Mouse (Mus musculus): ENCODE results near the gene Samd4b.
"Not testable (repeated sequence)": the region's sequence is repeated elsewhere in the genome, so short reads cannot be mapped to it uniquely, and the experiment has no call there.

Gene Samd4b

DNA sequence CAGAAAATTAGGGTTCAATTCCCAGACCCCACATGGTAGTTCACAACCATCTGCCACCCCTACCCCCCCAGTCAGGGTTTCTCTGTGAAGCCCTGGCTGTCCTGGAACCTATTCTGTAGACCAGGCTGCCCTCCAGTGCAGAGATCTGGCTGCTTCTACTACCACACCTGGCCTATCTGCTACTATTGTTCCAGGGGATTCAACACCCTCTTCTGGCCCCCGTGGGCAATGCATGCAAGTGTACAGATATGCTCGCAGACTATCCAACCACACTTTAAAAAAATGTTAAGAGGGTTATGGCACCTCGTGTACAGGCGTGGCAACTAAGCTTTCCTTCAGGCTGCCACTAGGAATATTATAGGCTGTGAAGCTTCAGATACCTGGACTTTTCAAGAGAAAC lies 185.1 kb downstream of the Samd4b start:
- in situ Hi-C loops (cut with MboI; ENCODE audit: low sequenced_read_pairs), result no loop called here

DNA sequence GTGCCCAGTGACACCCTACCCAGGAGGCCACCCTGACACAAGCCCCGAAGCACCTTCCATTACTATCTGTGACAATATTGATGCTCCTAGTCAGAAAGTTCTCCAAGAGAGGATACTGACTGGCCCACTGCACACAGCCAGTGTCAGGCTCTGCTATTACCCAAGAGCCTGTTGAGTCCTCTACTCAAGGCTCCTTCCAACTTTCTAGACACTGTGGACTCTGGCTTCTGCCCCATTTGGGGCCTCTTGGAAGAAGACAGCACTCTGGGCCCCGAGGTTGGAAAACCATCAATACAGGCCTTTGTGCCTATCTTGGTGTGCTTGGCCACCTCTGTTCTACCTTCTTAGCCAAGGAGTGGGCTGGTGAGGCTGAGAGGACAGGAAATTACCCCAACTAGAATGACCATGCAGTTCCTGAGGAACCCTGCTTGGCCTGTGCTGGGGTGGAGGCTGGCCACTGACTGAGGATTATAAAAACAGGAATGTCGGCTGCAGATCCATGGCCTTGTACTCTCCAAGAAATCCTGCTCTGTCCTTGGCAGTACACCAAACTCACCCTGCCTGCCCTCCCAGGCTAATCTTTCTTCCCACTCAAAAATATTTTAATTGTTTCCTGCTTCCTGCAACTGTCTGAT lies 187.0 kb downstream of the Samd4b start:
- in situ Hi-C loops (cut with MboI; ENCODE audit: low sequenced_read_pairs), result no loop called here

DNA sequence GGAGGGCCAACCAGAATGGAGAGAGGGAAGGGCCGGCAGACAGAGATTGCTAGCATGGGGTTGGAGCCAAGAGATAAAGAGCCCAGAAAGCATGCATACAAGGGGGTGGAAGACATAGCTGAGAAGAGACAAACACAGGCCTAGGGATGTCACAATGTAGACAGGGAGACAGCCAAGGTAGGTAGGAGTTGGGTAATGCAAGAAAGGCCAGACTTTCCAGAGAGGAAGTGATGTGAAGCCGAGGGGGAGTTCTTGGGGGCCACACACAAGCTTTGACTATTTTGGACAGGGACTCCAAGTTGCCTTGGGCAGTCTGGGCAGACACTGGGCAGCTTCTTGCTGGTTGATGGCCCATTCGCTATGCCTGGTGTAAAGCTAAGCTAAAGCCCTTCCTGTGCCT lies 196.0 kb downstream of the Samd4b start:
- in situ Hi-C loops (cut with MboI; ENCODE audit: low sequenced_read_pairs), result no loop called here

DNA sequence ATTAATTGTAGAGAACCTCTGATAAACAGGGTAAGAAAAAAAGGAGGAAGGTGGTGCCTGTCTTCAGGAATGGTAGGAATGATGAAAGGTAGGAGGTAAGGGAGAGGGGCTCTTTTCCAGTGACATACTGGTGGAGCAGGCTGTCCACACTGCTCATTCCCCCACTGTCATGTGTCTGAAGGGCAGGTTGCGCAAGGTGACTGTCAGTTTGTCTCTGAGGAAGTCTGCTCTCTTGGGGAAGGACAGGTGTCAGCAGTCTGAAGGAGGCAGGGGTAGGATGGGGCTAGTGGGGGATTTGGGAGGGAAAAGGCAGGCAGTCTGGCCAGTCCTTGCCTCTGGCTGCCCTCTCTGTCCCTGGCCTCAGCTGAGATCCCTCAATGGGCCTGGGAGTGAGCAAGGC lies 196.9 kb downstream of the Samd4b start:
- in situ Hi-C loops (cut with MboI; ENCODE audit: low sequenced_read_pairs), result no loop called here

DNA sequence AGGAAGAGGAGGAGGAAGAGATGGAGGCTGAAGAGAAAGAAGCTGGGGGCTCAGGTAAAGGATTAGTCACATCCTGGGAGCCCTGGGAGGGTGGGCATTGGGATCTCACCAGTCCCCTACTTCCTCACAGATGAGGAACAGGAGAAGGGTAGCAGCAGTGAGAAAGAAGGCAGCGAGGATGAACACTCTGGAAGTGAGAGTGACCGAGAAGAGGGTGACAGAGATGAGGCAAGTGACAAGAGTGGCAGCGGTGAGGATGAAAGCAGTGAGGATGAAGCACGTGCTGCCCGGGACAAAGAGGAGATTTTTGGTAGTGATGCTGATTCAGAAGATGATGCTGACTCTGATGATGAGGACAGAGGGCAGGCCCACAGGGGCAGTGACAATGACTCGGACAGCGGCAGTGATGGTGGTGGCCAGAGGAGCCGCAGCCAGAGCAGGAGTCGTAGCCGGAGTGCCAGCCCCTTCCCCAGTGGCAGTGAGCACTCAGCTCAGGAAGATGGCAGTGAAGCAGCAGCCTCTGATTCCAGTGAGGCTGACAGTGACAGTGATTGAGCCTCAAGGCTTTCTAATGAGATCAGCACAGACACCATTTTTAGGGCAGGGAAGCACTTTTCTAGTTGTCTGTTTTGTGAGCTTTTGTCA lies 199.1 kb downstream of the Samd4b start:
- in situ Hi-C loops (cut with MboI; ENCODE audit: low sequenced_read_pairs), result no loop called here

DNA sequence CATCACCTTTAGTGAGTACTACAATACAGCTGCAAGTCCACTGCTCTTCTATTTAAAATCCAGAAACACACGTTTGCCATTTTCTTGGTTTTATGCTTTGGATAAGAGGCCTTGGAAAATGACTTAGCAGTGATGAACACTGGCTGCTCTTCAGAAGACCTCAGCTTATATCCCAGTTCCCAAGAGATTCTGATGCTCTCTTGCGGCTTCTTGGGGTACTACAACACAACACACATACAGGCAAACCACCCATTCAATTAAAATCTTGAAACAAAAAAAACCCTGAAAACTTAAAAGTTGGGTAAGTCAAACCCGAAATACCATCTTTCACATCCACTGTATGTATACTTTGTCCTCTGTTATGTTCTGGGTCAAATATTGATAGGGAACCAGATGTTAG lies 199.9 kb downstream of the Samd4b start:
- in situ Hi-C loops (cut with MboI; ENCODE audit: low sequenced_read_pairs), result no loop called here

DNA sequence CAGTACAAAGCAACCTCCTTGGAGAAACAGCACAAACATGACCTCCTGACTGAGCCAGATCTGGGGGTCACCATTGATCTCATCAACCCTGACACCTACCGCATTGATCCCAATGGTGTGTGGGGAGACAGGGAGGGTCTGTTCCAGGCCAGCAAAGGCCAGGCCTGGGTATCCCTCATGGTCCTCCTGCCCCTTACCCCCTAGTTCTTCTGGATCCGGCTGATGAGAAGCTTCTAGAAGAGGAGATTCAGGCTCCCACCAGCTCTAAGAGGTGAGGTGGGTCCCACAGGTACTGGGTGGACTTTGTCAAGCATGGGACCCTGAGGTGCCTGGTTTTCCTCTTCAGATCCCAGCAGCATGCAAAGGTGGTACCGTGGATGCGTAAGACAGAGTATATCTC lies 202.5 kb downstream of the Samd4b start:
- in situ Hi-C loops (cut with MboI; ENCODE audit: low sequenced_read_pairs), result no loop called here

DNA sequence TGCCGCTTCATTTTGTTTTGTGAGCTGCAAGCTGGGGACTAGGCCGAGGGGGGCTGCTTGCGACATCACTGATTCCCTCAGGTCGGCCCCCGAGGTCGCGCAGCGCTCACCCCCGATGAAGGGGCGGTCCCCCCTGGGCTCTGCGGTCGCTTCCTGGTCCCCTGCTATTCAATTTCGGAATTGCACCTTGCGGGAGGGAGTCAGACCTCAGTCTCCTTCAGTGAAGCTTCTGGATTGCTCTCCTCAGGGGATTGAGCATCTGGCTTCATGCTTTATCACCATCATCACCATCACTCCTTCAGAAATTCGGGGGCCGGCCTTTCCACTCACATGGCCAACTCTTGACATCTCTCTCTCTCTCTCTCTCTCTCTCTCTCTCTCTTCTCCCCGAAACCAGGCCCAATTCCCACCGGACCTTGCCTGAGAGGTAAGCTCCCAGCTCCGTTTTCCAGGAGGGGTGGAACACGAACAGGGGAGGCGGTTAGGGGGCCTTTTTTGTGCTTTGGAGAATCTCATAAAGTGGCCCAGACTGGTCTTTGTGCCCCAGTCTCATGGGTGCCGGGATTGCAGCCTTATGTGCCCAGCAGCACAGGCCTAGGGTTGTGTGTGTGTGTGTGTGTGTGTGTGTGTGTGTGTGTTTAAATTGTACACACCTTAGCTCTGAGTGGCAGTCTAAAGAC lies 204.5 kb downstream of the Samd4b start:
- in situ Hi-C loops (cut with MboI; ENCODE audit: low sequenced_read_pairs), result no loop called here

DNA sequence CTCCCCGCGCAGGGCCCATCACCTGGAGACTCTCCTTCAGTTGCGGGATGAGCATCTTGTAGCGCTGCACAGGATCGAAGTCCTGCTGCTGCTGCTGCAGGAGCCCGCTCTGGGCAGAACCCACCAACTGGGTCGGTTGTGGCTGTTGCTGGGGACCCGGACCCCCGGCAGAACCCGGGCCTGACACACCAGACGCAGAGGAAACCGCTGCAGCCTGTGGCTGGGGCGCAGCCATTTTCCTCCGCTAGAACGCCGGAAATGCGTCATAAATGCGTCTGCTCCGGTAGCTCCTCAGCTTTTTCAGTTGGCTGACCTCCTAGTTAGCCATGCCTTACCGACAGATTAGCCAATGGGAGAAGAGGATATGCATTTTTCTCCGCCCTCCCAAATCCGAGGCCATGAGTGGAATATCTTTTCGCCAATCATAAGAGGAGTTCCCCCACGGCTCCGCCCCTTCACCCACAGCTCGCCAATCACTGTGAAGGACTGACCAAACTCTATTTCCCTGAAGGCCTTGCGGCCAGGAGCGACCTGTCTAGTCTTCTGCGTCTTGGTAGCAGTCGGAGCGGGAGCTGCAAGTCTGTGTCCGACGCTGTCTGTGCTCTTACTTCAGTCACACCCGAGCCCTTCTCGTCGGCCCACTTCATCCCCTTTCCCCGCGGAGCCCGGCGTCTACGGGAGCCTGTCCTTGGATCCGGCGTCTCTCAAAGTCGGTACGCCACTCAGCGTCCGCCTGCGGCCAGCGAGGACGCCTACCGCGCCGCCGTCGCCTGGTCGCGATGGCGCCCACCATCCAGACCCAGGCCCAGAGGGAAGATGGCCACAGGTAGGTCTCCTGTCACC lies 205.3 kb downstream of the Samd4b start, which contains the start of the genes Med29 and Paf1:
Gene Med29 (minus strand): TSS at position 280 of the 843 bp plus-strand sequence.
Gene Paf1 (plus strand): TSS at position 523 of the 843 bp plus-strand sequence.
- in situ Hi-C loops (cut with MboI; ENCODE audit: low sequenced_read_pairs), result no loop called here

DNA sequence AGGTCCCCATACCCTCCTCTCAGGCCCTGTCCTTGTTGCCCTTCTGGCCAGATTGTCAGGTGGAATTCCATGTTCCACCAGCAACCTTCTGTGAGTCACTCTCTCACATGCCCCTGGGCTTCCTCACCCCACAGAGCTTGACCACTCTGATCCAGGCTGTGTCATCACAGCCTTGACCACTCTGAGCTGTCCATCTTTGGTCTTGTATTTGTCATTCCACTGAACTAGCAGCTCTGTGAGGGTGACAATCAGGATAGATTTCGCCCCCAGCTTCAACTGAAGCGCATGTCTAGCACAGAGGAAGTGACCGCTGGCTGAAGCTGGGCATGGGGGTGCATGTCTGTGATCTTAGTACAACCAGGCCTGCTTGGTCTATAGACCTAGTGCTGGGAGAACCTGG lies 207.6 kb downstream of the Samd4b start:
- in situ Hi-C loops (cut with MboI; ENCODE audit: low sequenced_read_pairs), result no loop called here

DNA sequence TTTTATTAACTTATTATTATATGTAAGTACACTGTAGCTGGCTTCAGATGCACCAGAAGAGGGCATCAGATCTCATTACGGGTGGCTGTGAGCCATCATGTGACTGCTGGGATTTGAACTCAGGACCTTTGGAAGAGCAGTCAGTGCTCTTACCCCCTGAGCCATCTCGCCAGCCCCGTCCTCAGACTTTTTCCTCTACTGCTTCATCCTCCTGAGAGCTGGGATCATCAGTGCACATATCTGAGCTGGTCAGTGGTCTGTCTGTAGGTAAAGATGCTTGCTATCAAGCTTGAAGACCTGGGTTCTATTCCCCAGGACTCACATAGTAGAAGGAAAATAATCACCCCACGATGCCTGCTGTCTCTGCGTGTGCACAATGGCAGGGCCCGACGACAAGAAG lies 210.6 kb downstream of the Samd4b start:
- in situ Hi-C loops (cut with MboI; ENCODE audit: low sequenced_read_pairs), result not testable (repeated sequence)

DNA sequence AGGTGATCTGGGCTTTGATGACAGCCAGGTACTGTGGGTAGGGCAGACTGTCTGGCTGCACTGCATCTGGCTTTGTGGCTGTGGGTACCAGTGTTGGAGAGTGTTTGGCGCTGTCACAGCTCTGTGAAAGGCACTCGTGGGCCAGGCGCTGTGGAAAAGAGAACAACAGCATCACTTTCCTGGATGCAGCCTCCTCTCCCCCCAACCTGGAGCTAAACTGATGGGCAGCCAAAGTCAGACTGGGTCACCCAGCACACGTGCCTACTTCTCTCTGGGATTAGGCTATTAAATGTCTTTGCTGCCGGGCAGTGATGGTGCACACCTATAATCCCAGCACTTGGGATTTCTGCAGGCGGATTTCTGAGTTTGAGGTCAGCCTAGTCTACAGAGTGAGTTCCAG lies 211.1 kb downstream of the Samd4b start:
- in situ Hi-C loops (cut with MboI; ENCODE audit: low sequenced_read_pairs), result not testable (repeated sequence)

DNA sequence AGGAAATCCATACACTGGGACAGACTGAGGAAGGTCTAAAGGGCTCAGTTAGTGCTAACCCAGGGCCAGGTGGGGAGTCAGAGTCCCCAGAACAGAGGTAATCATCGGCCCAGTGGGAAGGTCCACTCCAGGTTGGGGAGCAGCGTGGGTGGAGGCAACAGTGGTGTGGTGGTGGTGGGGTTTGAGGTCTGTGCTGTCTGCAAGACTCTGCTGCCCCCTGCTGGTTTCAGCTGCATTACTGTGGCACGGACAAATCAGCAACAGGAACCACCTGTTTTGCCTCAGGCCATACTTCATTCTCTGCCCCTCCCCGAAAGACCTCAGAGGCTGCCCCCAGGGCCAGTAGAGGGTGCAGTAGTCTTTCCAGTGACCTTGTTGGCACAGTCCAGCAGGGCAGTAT lies 211.5 kb downstream of the Samd4b start:
- in situ Hi-C loops (cut with MboI; ENCODE audit: low sequenced_read_pairs), result no loop called here

DNA sequence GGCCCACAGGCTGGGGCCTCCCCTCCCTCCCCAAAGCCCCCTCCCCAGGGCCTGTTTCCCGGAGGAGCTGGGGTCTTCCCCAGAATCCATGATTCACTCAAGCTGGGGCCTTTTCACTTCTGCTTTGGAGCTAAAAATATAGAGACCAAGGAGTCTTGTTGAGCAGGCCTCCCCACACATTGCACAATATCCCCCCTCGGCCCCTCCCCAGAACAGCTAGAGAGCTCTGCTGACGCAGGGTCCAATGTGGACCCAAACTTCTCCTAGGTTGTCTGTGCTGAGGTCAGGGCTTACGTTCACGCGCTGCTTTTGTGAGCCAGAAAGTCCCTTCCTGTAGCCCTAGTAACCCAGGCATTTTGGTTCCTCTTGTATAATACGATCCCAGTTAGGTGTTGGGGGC lies 211.9 kb downstream of the Samd4b start:
- in situ Hi-C loops (cut with MboI; ENCODE audit: low sequenced_read_pairs), result no loop called here

DNA sequence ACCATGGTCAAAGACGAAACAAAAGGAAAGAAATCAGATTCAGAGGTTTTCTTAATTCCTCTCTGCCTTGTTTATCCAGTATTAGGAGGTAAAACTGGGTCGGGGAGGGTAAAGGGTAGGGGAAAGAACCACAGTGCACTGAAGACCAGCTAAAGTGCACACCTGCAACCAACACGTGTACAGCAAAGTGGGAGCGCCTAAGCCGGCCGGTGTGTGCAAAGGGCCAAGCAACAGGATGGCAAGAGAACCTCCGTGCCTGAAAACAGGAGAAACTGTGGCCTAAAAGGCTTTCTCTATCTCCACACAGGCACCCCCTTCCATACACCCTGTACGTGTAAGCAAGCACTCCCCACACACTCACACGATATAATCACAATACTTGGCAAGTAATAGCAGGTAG lies 212.7 kb downstream of the Samd4b start:
- in situ Hi-C loops (cut with MboI; ENCODE audit: low sequenced_read_pairs), result no loop called here

DNA sequence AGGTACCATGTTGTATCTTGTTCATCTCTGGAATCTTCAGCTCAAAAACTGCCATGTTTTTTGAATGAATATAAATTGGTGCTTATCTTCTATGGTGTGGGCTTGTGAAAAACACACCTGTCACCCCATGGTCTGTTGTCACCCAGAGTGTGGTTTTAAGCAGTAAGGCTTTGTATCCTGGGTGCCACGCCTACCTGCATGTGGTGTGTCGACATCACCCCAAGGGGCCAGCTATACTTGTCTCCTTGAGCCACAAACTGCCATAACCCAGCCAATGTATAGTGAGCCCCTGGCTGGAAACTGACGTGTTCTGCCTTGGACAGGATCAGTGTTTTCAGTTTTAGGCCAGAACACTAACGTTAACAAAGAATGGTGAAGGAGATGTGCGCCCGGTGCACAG lies 213.8 kb downstream of the Samd4b start:
- in situ Hi-C loops (cut with MboI; ENCODE audit: low sequenced_read_pairs), result no loop called here

DNA sequence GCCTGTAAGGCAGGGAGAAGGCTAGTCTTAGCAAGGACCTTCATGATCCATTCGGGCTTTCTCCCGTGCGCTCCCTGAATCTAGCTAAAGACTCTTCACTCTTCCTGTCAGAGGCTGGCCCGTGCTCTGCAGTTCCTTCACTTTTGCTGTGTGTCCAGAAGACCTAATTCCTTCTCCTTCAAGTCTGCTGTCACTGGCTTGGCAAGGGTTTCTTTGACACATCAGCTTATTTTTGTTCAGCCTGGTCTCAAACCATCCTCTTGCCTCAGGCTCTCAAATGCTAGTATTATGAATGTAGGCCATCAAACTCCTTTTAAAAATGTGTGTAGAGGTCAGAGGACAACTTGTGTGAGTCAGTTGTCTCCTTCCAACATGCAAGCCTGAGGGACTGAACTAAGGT lies 214.3 kb downstream of the Samd4b start:
- in situ Hi-C loops (cut with MboI; ENCODE audit: low sequenced_read_pairs), result no loop called here

DNA sequence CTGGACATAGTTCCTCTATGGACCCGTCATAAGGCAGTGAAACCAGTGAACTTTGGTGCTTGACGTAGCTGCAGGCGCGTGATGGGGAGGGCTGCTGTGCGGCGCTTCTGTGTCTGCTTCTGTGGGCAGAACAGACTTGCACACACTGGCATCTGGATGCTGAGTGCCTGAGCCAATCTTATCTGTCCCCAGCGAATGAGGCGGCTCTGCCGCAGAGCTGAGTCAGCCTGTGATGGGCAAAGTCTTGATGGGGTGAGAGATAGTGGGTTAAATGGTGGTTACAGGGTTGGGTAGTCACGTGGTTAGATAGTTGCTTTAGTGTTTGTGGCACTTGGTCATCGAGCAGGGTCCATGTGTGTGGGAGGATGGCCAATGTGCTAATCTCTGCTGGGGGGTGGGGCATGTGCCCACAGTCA lies 215.0 kb downstream of the Samd4b start:
- in situ Hi-C loops (cut with MboI; ENCODE audit: low sequenced_read_pairs), result no loop called here

DNA sequence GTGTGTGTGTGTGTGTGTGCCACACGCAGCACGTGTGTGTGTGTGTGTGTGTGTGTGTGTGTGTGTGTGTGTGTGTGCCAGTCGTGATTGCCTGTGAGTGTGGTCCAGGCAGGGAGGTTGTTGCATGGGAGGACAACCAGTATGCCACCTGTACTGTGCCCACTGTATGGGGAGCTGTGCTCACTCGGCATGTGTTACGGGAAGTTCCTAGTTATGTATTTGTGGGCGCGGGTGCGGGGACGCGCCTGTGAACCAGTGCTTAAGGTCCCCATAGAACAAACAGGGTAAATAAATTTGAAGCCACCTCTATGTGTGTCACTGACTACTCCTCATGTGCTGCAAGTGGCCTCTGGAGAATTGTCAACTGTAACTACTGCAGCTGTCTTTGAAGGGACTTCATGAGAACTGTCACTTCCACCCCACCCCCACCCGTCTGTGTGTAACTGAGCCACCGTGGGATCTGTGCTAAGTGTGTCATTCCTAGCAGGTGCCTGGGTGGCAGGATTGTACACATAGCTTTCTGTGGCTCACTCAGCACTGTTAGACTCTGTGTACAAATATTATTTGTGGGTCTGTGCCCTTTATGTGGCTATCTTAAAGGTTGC lies 215.5 kb downstream of the Samd4b start:
- in situ Hi-C loops (cut with MboI; ENCODE audit: low sequenced_read_pairs), result no loop called here

DNA sequence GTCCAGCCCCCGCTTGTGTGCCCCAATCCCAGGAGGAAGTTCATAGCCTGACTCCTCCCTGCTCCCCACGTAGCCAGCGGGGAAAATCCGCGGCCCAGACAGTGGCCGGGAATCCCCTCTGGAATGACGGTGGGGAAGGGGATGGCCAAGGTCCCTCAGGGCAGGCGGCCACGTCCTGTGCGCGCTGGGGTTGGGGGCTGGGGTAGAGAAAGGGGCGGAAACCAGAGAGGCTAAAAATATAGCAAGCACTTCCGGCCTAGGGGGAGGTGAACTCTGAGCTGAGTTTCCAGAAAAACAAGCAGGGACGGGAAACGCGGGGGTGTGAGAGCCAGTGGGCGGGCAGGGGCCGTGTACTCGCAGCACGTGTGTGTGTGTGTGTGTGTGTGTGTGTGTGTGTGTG lies 216.0 kb downstream of the Samd4b start:
- in situ Hi-C loops (cut with MboI; ENCODE audit: low sequenced_read_pairs), result no loop called here
